Mouse (Mus musculus) thymus, adult 2 months (tissue): Measurements from ENCODE around the gene Sdad1. TPM values are rescaled to one million over a fixed set of nuclear protein-coding genes. Genes with fewer than 3 reads are reported as not detected.
A peak's percentile ranks its signal among the peaks of the same experiment; 100 is the strongest.

Experiments
- DNase-seq: peaks from one replicate; pipeline ENCODE4 v3.0.0; 2021
- H3K27ac ChIP-seq: fragments of 200-500 bp; 2 replicates; pipeline ENCODE4 v1.5.1; 2012; ENCODE audit warnings: low read length, control low read depth; ENCODE audit not compliant: control insufficient read depth, insufficient read depth
- H3K27me3 ChIP-seq: fragments of 200-500 bp; 2 replicates; pipeline ENCODE4 v1.6.1; 2012; ENCODE audit warnings: mild to moderate bottlenecking, low read length, moderate library complexity, mixed read lengths; ENCODE audit not compliant: control insufficient read depth, insufficient read depth
- H3K36me3 ChIP-seq: fragments of 200-500 bp; 2 replicates; pipeline ENCODE4 v1.6.1; 2012; ENCODE audit warnings: mild to moderate bottlenecking, low read length, moderate library complexity; ENCODE audit not compliant: control insufficient read depth, insufficient read depth
- H3K4me1 ChIP-seq: fragments of 200-500 bp; replicated peaks from 2 replicates; pipeline ENCODE4 v1.6.1; 2012; ENCODE audit warnings: low read length; ENCODE audit not compliant: control insufficient read depth, insufficient read depth
- H3K4me3 ChIP-seq: fragments of 200-500 bp; 2 replicates; pipeline ENCODE4 v1.5.1; 2012; ENCODE audit warnings: mild to moderate bottlenecking, low read length, control low read depth, moderate library complexity; ENCODE audit not compliant: control insufficient read depth, insufficient read depth
- CTCF ChIP-seq: fragments of 200-500 bp; IDR thresholded peaks from 2 replicates; pipeline ENCODE4 v1.5.1; 2012; ENCODE audit warnings: mild to moderate bottlenecking, control low read depth, low read length, moderate library complexity, borderline replicate concordance; ENCODE audit not compliant: control insufficient read depth, poor library complexity, insufficient read depth; ENCODE audit errors: extremely low read depth
- POLR2A ChIP-seq: fragments of 200-500 bp; IDR thresholded peaks from 2 replicates; pipeline ENCODE4 v1.6.1; 2012; ENCODE audit warnings: mild to moderate bottlenecking, low read length, control low read depth, moderate library complexity; ENCODE audit not compliant: control insufficient read depth, poor library complexity, insufficient read depth; ENCODE audit errors: extremely low read depth
- WGBS: fragments of 180-500 bp; shearing (Covaris S2); methylation state at CpG from one replicate; pipeline ENCODE4 v1.1.7; 2018; 5-methylcytosine and 5-hydroxymethylcytosine counted together
- polyA plus RNA-seq: library from polyadenylated mRNA; depleted of rRNA; stranded (reverse); fragments of >200 nt; gene quantifications from 2 replicates; pipeline ENCODE4 v1.2.3, GENCODE M21; 2012

Sdad1 gene
- polyA plus RNA-seq, 1 experiment: 18.1 TPM

DNA sequence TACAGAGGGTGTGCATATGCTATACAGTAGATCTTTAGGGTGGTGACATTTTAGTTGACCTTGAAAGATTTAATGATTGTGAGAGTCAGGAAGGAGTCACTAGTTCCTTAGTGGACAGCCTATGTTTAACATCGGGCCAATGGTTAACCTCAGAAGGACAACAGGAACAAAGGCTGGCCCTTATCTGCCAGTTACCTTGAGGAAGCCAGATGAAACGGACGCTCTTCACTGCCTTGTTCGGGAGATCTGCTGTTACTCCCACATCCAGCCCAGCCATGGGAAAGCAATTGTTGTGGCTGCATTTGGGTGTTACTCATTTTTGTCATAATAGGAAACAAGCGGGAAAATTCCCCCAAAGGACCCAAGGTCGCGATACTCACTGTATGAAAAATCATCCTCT, 3.5 kb upstream of the Sdad1 start:
- no peaks in the 10 kb centered on the region for H3K36me3 ChIP-seq
- no peak overlapping the region for H3K4me3 ChIP-seq
- TF ChIP-seq CTCF (no peak), POLR2A (no peak)
- H3K27ac ChIP-seq: no peak overlapping the region
- H3K4me1 ChIP-seq: peaks cover 5% of the 10 kb centered on the region
- H3K27me3 ChIP-seq: no peaks in the 10 kb centered on the region
- 62% methylated on average over 7 of the region's 7 CpGs for WGBS
- DNase-seq: no peak

DNA sequence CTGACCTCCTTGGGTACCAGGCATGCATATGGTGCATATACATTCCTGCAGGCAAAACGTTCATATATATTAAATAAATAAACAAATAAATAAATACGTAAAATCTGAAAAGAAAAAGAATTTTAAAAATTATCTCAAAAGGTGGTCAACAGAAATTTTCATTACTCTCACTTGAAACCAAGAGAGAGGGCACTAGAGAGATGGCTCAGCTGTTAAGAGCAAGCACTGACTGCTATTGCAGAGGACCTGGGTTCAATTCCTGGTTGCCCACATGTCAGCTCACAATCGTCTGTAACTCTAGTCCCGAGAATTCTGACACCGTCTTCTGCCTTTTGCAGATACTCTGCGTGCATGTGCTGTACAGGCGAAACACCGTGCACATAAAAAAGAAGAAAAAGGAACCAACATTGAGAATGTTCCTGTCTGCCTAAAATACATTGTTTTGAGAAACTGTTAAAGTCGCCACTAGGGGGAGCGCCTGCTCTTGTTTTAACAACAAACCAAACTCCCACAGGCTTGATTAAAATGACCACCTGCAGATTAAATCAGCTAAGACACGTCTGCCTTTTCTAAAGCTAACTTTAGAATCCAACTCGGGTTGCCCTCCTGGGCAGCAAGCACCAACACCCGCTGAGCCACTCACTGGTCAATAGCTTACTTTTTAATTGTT, 1.9 kb upstream of the Sdad1 start:
- peaks cover 6% of the 10 kb centered on the region for H3K4me1 ChIP-seq
- TF ChIP-seq CTCF: no peak
- no peak for TF ChIP-seq POLR2A
- H3K4me3 ChIP-seq: no peak overlapping the region
- no peaks in the 10 kb centered on the region for H3K36me3 ChIP-seq
- peak; percentile 81 for DNase-seq
- H3K27ac ChIP-seq: no peak overlapping the region
- 15% methylated on average over 13 of the region's 13 CpGs for WGBS
- no peaks in the 10 kb centered on the region for H3K27me3 ChIP-seq

DNA sequence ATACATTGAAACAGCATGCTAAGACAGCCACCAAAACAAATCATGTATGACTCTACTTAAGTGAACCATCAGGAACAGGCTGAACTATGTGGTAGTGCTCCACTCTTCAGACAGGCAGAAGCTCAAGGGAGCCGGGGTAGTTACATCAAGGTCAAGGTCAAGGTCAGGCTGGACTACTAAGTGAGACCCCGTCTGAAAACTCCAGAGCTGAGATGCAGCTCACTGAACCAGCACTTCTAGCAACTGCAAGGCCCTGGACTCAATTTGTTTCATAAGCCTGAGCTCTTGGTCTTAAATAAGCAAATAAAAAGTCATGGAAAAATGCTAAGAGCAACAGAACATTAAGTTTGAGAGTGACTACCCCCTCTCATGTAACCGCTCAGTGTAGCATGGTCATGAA, 6.0 kb downstream of the Sdad1 start:
- H3K4me3 ChIP-seq: no peak overlapping the region
- 97% methylated on average over 3 of the region's 3 CpGs for WGBS
- TF ChIP-seq POLR2A (no peak), CTCF (no peak)
- no peak overlapping the region for H3K27ac ChIP-seq
- H3K27me3 ChIP-seq: no peaks in the 10 kb centered on the region
- peaks cover 4% of the 10 kb centered on the region for H3K4me1 ChIP-seq
- DNase-seq: no peak
- H3K36me3 ChIP-seq: peaks cover 44% of the 10 kb centered on the region

DNA sequence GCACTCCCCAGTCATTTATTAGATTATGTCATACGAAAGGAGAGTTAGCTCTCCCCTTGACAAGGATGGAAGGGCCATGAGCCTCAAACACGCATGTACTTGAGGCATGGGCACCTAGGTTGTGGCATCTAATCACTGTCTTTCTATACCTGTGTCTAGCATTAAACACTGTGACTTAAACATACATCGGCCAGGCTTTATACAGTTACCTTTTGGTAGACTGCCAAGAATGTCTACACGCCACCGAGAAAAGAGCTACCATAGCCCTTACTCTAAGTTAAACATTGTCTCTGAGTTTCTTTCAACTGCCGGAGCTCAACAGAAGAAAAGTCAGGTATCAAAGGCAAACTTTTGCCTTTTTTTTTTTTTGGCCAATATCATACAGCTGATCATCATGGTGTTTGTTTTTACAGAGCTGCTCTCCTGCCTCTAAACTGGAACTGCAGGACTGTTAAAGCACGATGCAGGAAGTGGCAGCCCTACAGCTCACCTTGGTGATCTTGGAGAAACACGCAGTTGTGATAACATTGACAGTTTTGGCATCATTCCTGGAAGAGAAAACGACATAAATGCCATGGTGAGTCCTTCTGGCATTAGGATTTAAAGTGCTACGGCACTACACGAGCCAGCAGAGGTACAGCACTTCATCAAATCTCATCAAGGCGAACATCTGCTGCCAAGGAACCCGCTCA, 8.0 kb downstream of the Sdad1 start:
- Histone ChIP-seq H3K36me3 (peaks cover 48% of the 10 kb centered on the region), H3K4me1 (no peaks in the 10 kb centered on the region), H3K27me3 (no peaks in the 10 kb centered on the region), H3K27ac (no peak overlapping the region), H3K4me3 (no peak overlapping the region)
- TF ChIP-seq CTCF (no peak), POLR2A (no peak)
- no peak for DNase-seq
- WGBS: 95% methylated on average over 13 of the region's 13 CpGs

DNA sequence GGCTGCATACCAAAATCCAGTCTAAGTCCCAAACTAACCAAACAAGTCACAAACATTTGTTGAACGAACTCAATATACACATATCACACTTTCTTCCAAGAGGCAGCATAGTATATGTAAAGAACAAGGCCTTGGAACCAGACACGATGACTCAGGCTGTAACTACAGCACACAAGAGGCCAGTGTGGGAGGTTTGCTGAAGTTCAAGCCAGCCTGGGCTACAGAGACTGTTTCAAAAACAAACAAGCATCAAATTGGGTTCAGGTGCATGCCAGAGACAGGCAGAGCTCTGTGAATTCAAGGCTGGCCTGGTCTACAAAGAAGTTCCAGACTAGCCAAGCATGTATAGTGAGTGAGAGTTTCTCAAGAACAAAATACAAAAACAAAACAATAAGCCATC, 15.8 kb downstream of the Sdad1 start:
- Histone ChIP-seq H3K36me3 (peaks cover 45% of the 10 kb centered on the region), H3K4me3 (no peak overlapping the region), H3K27ac (no peak overlapping the region), H3K27me3 (no peaks in the 10 kb centered on the region), H3K4me1 (no peaks in the 10 kb centered on the region)
- DNase-seq: no peak
- TF ChIP-seq POLR2A: no peak
- WGBS: 91% methylated on average over 2 of the region's 2 CpGs

DNA sequence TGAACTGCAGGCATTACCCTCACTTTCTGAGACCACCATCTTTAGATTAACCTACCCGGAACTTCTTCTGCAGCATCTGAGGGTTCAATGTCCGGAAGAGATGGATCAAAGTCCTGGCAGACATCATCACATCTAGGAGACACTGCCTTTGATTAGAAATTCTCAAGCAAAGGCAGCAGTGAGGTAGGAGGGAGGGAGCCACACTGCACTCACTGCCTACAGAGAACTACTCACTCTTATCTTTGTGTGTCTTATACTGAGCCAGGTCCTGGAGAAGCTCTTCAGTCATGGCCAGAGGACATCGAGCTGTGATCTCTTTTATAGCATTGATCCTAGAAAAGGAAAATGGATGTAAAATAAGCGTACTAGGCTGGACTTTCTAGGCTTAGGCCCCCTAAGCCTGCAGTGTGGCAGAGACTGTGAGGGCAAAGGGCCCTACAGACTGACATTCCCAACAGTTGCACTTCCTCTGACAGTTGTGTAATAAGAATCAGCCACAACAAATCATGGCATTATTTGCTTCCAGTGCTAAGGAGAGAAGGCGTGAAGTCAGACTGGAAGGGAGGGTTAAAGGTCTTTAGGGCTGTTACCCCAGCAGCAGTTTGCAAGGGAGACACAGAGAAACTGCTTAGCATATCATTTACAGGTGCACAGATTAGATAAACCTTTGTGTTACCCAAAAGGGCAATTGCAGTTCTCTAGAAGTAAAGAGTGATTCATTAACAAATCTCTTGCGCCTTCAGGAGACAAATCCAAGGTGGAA, 18.4 kb downstream of the Sdad1 start:
- Histone ChIP-seq H3K4me1 (no peaks in the 10 kb centered on the region), H3K27ac (no peak overlapping the region), H3K36me3 (peaks cover 49% of the 10 kb centered on the region), H3K27me3 (no peaks in the 10 kb centered on the region), H3K4me3 (no peak overlapping the region)
- no peak for DNase-seq
- no peak for TF ChIP-seq POLR2A
- no peak for TF ChIP-seq CTCF
- WGBS: 100% methylated on average over 6 of the region's 6 CpGs

DNA sequence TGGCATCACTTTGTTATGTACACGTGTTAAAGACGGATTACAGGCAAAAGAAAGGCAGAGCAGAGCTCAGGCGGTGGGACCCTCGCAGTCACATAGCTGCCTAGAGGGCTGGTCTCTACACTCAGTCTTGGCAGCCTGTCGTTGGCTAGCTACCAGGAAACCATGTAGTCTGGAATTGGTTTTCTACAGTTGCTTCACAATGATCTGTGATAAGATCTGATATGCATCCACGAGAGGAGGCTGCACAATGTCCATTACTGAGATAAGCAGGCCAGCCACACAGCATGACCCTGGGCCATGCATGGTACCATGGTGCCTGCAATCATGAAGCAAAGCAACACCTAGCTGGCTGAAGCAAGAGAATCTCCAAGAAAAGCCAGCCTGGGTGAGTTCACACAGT, 22.4 kb downstream of the Sdad1 start:
- Histone ChIP-seq H3K27me3 (no peaks in the 10 kb centered on the region), H3K4me3 (no peak overlapping the region), H3K36me3 (peaks cover 42% of the 10 kb centered on the region), H3K27ac (no peak overlapping the region), H3K4me1 (no peaks in the 10 kb centered on the region)
- 96% methylated on average over 6 of the region's 6 CpGs for WGBS
- no peak for DNase-seq
- no peak for TF ChIP-seq POLR2A
- TF ChIP-seq CTCF: no peak
